Mouse (Mus musculus) intestine, embryonic 14.5 days (tissue): ENCODE data around the gene Fbxl19. TPM values are rescaled to one million over a fixed set of nuclear protein-coding genes. Genes with fewer than 3 reads are reported as not detected.

Experiments used
- microRNA counts: library from miRNA; unstranded; fragments of <30 nt; microRNA quantifications from one replicate; lab custom pipeline; 2016
- microRNA-seq: library from miRNA; unstranded; fragments of <30 nt; microRNA quantifications from one replicate; pipeline ENCODE4, GENCODE M21; 2016
- polyA plus RNA-seq: library from polyadenylated mRNA; unstranded; fragments of >200 nt; fragmentation: Nextera tagmentation; extraction: Ambion mirVana; gene quantifications from 2 replicates; pipeline ENCODE4 v1.2.1, GENCODE M21; 2014

Fbxl19 gene
- polyA plus RNA-seq, 1 experiment from 2014 or later = 4.2 TPM

MicroRNA genes within 50 kb of the gene (microRNA counts, 519-probe panel; counts per million panel counts)
- microRNA mmu-miR-762 (lab: Ali Mortazavi, UCI) = not detected

Small RNA genes lying within 50 kb of the gene (microRNA-seq; reads per million reads assigned to microRNA genes)
- not detected for gene Mir762

Other genes with a start within 250 kb of the Fbxl19 start
- 49.4 and 51.8 TPM in 2 replicates for gene Srcap, start 232.6 kb upstream of the Fbxl19 start, polyA plus RNA-seq
- 18.8 and 19.8 TPM in 2 replicates for gene Gm42715, start 225.0 kb upstream of the Fbxl19 start, polyA plus RNA-seq
- gene Tmem265, start 183.2 kb upstream of the Fbxl19 start, polyA plus RNA-seq = 7.5 and 8.1 TPM in 2 replicates
- 42.0 and 49.4 TPM in 2 replicates for gene Phkg2, start 171.2 kb upstream of the Fbxl19 start, polyA plus RNA-seq
- 6.9 and 7.7 TPM in 2 replicates for gene Ccdc189, start 155.9 kb upstream of the Fbxl19 start, polyA plus RNA-seq
- 36.3 and 38.8 TPM in 2 replicates for gene Rnf40, start 155.8 kb upstream of the Fbxl19 start, polyA plus RNA-seq
- gene Zfp629, start 128.7 kb upstream of the Fbxl19 start, polyA plus RNA-seq = 12.9 and 16.7 TPM in 2 replicates
- gene Bcl7c, start 35.6 kb upstream of the Fbxl19 start, polyA plus RNA-seq = 50.3 and 56.4 TPM in 2 replicates
- 13.6 and 14.0 TPM in 2 replicates for gene Ctf1, start 31.8 kb upstream of the Fbxl19 start, polyA plus RNA-seq
- 0.27 and 0.30 TPM in 2 replicates for gene Ctf2, start 12.4 kb upstream of the Fbxl19 start, polyA plus RNA-seq
- gene Orai3, start 25.3 kb downstream of the Fbxl19 start, polyA plus RNA-seq = 17.1 and 21.9 TPM in 2 replicates
- gene Setd1a, start 32.1 kb downstream of the Fbxl19 start, polyA plus RNA-seq = 25.0 and 25.6 TPM in 2 replicates
- 0.43 TPM in 1 of 2 replicates, not detected in the other for gene Gm49388, start 41.1 kb downstream of the Fbxl19 start, polyA plus RNA-seq
- gene Hsd3b7, start 56.1 kb downstream of the Fbxl19 start, polyA plus RNA-seq = 21.6 and 22.0 TPM in 2 replicates
- 21.7 and 28.1 TPM in 2 replicates for gene Stx4a, start 79.8 kb downstream of the Fbxl19 start, polyA plus RNA-seq
- 4.9 and 6.1 TPM in 2 replicates for gene Stx1b, start 80.0 kb downstream of the Fbxl19 start, polyA plus RNA-seq
- gene Zfp646, start 131.7 kb downstream of the Fbxl19 start, polyA plus RNA-seq = 15.0 and 16.3 TPM in 2 replicates
- gene Zfp668, start 132.3 kb downstream of the Fbxl19 start, polyA plus RNA-seq = 15.7 and 17.2 TPM in 2 replicates
- gene Prss53, start 146.4 kb downstream of the Fbxl19 start, polyA plus RNA-seq = 0.63 and 0.64 TPM in 2 replicates
- not detected in 2 replicates for gene Gm21974, start 150.9 kb downstream of the Fbxl19 start, polyA plus RNA-seq
- gene Vkorc1, start 151.1 kb downstream of the Fbxl19 start, polyA plus RNA-seq = 157 and 174 TPM in 2 replicates
- gene Bckdk, start 159.5 kb downstream of the Fbxl19 start, polyA plus RNA-seq = 188 and 189 TPM in 2 replicates
- gene Kat8, start 168.0 kb downstream of the Fbxl19 start, polyA plus RNA-seq = 37.9 and 41.9 TPM in 2 replicates
- 39.8 and 41.6 TPM in 2 replicates for gene Prss8, start 185.6 kb downstream of the Fbxl19 start, polyA plus RNA-seq
- 8.6 and 11.0 TPM in 2 replicates for gene Prss36, start 202.2 kb downstream of the Fbxl19 start, polyA plus RNA-seq
- 52.5 and 59.5 TPM in 2 replicates for gene Fus, start 222.9 kb downstream of the Fbxl19 start, polyA plus RNA-seq
- 208 and 275 TPM in 2 replicates for gene Pycard, start 249.3 kb downstream of the Fbxl19 start, polyA plus RNA-seq